Mouse (Mus musculus) hindbrain, postnatal 0 days (tissue): ENCODE results near the gene Cox17. TPM values are rescaled to one million over a fixed set of nuclear protein-coding genes. Genes with fewer than 3 reads are reported as not detected.

Experiments used
- ATAC-seq: fragments of 200-750 bp; cut with Nextera tagmentation; 2 replicates; pipeline ENCODE4 v1.8.0; 2017; ENCODE audit warnings: mild to moderate bottlenecking, moderate TSS enrichment, moderate library complexity
- DNase-seq: peaks from one replicate; pipeline ENCODE4 v3.0.0-alpha.2; 2015; ENCODE audit warnings: low spot score
- H3K27ac ChIP-seq: fragments of 300-500 bp; sonication (generic); 2 replicates; pipeline ENCODE4 v1.5.1; 2014; ENCODE audit warnings: mild to moderate bottlenecking
- H3K27me3 ChIP-seq: fragments of 300-500 bp; sonication (generic); 2 replicates; pipeline ENCODE4 v1.6.1; 2014; ENCODE audit warnings: low read length, mixed read lengths; ENCODE audit not compliant: insufficient read depth
- H3K36me3 ChIP-seq: fragments of 300-500 bp; sonication (generic); 2 replicates; pipeline ENCODE4 v1.6.1; 2014; ENCODE audit warnings: low read length, mixed read lengths; ENCODE audit not compliant: insufficient read depth
- H3K4me1 ChIP-seq: fragments of 300-500 bp; sonication (generic); 2 replicates; pipeline ENCODE4 v1.6.1; 2014; ENCODE audit warnings: antibody characterized with exemption, low read length, mixed read lengths; ENCODE audit not compliant: insufficient read depth
- H3K4me2 ChIP-seq: fragments of 300-500 bp; sonication (generic); 2 replicates; pipeline ENCODE4 v1.6.1; 2014; ENCODE audit warnings: low read depth, mild to moderate bottlenecking, low read length, moderate library complexity, mixed read lengths
- H3K4me3 ChIP-seq: fragments of 300-500 bp; sonication (generic); 2 replicates; pipeline ENCODE4 v1.5.1; 2014; ENCODE audit warnings: low read length
- H3K9ac ChIP-seq: fragments of 300-500 bp; sonication (generic); replicated peaks from 2 replicates; pipeline ENCODE4 v1.6.1; 2014; ENCODE audit warnings: mild to moderate bottlenecking, low read length, moderate library complexity, mixed read lengths
- H3K9me3 ChIP-seq: fragments of 300-500 bp; sonication (generic); 2 replicates; pipeline ENCODE4 v1.6.1; 2016; ENCODE audit warnings: low read length, mixed read lengths
- CTCF ChIP-seq: IDR thresholded peaks from 2 replicates; pipeline ENCODE4 v1.5.1; 2016; ENCODE audit warnings: antibody characterized with exemption, control low read depth, low read depth
- WGBS: fragments of 180-500 bp; shearing (Covaris S2); extraction: QIAGEN DNeasy Blood & Tissue Kit; methylation state at CpG from one replicate; pipeline ENCODE4 v1.1.7; 2014; 5-methylcytosine and 5-hydroxymethylcytosine counted together
- polyA plus RNA-seq: library from polyadenylated mRNA; unstranded; fragments of >200 nt; fragmentation: Nextera tagmentation; extraction: Ambion mirVana; gene quantifications from 2 replicates; pipeline ENCODE4 v1.2.1, GENCODE M21; 2015
- total RNA-seq: library from RNA; depleted of rRNA; stranded (reverse); fragments of >200 nt; gene quantifications from 2 replicates; pipeline ENCODE4 v1.2.3, GENCODE M21; 2014

Gene Cox17
- total and polyA plus RNA-seq, 2 experiments from 2014 or later, result 12.2 to 78.5 TPM

DNA sequence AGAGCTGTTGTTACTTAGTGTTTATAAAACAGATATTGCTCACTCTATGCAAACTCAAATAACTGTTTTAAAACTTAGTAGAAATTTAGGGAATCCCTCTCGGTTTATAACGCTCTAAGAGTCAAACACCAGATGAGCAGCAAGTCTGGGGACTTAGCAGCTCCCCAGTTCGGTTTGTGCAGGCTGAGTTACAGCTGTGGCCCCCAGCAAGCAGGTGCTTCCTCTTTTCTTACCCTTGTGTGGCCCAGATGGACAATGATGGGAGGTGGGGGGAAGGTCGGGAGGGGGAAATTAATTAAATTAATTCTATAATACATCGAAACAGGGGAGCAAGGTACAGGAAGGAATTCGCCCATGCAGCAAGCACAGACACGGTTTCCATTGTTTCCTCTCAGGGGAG, 39.1 kb upstream of the Cox17 start:
- TF ChIP-seq CTCF, result no peak
- no peak overlapping the region for H3K9ac ChIP-seq
- H3K36me3 ChIP-seq, result no peaks in the 10 kb centered on the region
- H3K4me1 ChIP-seq, result no peaks in the 10 kb centered on the region
- H3K4me3 ChIP-seq, result no peak overlapping the region
- H3K27ac ChIP-seq, result no peak overlapping the region
- no peaks in the 10 kb centered on the region for H3K27me3 ChIP-seq
- H3K9me3 ChIP-seq, result no peaks in the 10 kb centered on the region
- DNase-seq (no peak), ATAC-seq (no peak)
- H3K4me2 ChIP-seq, result no peak overlapping the region
- WGBS, result 47% methylated on average over 7 of the region's 7 CpGs

DNA sequence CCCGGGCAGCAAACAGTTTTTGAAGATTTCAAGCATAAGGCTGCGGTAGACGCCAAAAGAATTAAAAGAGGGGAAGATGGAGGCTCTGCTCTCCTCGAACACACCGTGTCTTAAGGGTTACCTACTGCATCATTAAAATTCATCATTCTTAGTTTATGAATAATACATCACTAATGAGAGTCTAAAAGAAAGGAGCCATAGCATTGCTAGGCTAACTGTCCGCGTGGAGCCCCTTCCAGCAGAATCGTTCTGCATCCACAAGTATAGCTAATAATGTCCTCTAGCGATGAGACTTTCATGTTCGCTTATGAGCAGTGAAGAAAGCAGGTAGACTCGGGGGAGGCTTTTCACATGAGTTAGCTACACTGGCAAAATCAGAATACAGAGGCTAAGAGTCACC, 38.6 kb upstream of the Cox17 start:
- H3K4me2 ChIP-seq, result no peak overlapping the region

DNA sequence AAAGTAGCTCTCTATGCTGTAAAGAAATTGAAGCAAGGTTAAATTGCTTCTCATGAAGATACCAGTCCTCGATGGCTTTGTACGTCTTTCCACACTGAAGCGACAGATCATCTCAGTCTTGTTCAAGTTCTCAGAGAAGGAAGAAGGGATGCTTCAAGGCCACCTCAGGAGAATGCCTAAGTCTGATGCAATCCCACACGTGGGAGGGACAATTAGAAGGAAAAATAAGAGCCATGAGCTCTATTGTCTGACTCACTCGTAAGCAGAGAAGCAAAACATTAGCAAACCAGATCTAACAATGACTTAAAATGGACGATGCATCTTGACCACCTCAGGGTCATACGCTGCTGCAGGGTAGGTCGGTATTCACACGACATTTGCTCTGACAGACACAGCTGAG, 28.3 kb upstream of the Cox17 start:
- ATAC-seq, result no peak
- H3K9me3 ChIP-seq, result no peaks in the 10 kb centered on the region
- no peak overlapping the region for H3K4me3 ChIP-seq
- no peak overlapping the region for H3K9ac ChIP-seq
- 76% methylated on average over 9 of the region's 9 CpGs for WGBS
- H3K4me1 ChIP-seq, result no peaks in the 10 kb centered on the region
- TF ChIP-seq CTCF, result no peak
- no peak for DNase-seq
- H3K4me2 ChIP-seq, result no peak overlapping the region
- H3K27me3 ChIP-seq, result no peaks in the 10 kb centered on the region
- no peak overlapping the region for H3K27ac ChIP-seq
- H3K36me3 ChIP-seq, result no peaks in the 10 kb centered on the region

More for the DNA sequence above, 38.6 kb upstream of the Cox17 start:
- TF ChIP-seq CTCF, result no peak
- H3K36me3 ChIP-seq, result no peaks in the 10 kb centered on the region
- no peaks in the 10 kb centered on the region for H3K9me3 ChIP-seq
- ATAC-seq (no peak), DNase-seq (peak; percentile 31)
- no peak overlapping the region for H3K27ac ChIP-seq
- no peaks in the 10 kb centered on the region for H3K4me1 ChIP-seq
- H3K27me3 ChIP-seq, result no peaks in the 10 kb centered on the region
- H3K9ac ChIP-seq, result 0 out of 2 replicates have a peak overlapping the region, but pooled peaks have one; percentile 21
- WGBS, result 50% methylated on average over 11 of the region's 11 CpGs
- H3K4me3 ChIP-seq, result no peak overlapping the region

DNA sequence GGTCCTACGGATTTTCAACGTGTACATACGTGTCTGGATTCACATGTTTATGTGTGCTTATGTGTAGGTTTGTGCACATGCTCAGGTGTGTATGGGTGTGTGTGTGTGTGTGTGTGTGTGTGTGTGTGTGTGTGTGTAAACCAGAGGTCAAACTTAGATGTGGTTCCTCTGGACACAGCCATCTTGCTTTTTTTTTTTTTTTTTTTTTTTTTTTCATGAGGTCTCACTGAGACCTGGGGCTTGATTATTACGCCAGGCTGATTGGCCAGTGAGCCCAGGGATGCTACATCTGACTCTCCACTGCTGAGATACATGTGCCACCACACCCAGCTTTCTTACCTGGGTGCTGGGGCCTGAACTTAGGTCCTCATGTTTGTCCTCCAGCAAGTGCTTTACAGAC, 27.7 kb upstream of the Cox17 start:
- Histone ChIP-seq H3K4me3 (no peak overlapping the region), H3K4me2 (no peak overlapping the region), H3K9ac (no peak overlapping the region), H3K9me3 (no peaks in the 10 kb centered on the region), H3K4me1 (no peaks in the 10 kb centered on the region), H3K27ac (no peak overlapping the region), H3K36me3 (no peaks in the 10 kb centered on the region), H3K27me3 (no peaks in the 10 kb centered on the region)
- no peak for ATAC-seq
- TF ChIP-seq CTCF, result no peak
- 92% methylated on average over 4 of the region's 4 CpGs for WGBS
- DNase-seq, result no peak

DNA sequence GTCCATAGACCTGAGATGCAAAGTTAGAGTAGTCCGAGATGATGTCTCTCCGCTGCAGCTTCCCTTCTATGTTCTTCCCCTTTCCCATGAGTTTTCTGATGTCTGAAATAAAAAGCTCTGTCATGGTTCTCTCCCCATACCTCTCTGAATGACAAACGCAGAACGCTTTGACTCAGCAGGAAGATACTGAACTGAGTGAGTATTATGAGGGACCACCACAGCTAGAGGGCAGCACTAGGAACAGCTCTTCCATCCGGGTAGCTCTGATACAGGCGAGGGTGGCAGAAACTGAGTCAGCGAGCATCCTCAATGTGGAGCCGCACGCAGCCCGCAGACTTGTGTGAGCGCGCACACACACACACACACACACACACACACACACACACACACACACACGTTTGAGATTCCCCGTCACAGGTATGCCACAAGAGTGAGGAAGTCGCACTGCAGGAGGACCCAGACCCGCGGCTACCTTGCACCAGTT, 25.3 kb upstream of the Cox17 start:
- H3K9ac ChIP-seq, result no peak overlapping the region

DNA sequence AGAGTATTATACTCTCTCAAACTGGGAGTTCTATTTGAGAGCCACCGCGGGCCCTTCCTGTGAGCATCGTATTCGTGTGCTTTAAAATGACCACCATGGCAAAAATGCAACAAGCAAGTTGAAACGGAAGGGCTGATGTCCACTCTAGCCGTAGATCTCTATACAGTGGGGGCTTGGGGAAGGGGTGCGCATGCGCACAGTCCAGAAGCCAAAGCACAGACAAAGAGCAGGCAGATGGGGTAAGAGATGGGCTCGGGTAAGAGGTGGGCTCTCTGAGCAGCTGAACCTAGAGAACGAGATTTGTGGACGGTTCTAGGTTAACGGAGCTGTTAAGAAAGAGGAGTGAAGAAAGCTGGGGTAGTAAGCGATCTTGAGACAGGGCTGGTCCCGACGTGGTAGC, 22.5 kb upstream of the Cox17 start:
- Histone ChIP-seq H3K36me3 (no peaks in the 10 kb centered on the region), H3K27me3 (no peaks in the 10 kb centered on the region), H3K4me1 (no peaks in the 10 kb centered on the region), H3K9ac (no peak overlapping the region), H3K9me3 (no peaks in the 10 kb centered on the region), H3K4me3 (no peak overlapping the region), H3K27ac (no peak overlapping the region), H3K4me2 (no peak overlapping the region)
- ATAC-seq (no peak), DNase-seq (no peak)
- 94% methylated on average over 15 of the region's 15 CpGs for WGBS
- no peak for TF ChIP-seq CTCF

More for the DNA sequence above, 25.3 kb upstream of the Cox17 start:
- peak overlapping the region; percentile 51 for H3K4me2 ChIP-seq
- H3K4me1 ChIP-seq, result no peaks in the 10 kb centered on the region
- H3K27me3 ChIP-seq, result no peaks in the 10 kb centered on the region
- no peaks in the 10 kb centered on the region for H3K9me3 ChIP-seq
- H3K4me3 ChIP-seq, result no peak overlapping the region
- WGBS, result 35% methylated on average over 17 of the region's 17 CpGs
- H3K27ac ChIP-seq, result no peak overlapping the region
- DNase-seq, result peak; percentile 85
- no peaks in the 10 kb centered on the region for H3K36me3 ChIP-seq
- ATAC-seq, result peak; percentile 90
- peak; percentile 79 for TF ChIP-seq CTCF

DNA sequence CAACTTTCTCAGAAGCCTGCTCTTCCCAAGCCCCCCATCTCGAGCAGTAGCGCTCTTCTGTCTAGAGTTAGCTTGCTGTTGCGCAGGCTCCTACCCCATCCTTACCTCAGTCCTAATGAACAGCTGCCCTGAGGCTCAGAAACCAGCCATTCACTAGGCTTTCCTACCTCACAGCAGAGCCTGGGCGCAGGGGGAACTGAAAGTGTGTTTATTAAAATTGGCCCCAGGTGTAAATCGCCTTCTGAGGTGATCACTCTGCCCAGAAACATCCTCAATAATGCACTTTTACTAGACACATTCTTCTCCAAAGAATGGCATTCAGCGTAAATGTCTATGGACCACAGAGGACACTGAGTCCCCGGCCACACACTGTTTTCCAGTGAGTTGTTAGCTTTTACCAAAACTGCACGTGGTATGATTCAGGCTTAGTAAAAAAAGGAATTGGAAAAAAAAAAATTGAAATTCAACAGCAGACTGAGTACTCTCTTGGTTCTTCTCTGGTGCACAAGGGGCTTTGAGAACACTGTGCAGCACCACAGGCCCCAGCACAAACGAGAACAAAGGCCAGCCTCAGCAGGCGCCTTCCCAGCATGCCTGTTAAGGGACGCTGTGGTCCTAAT, 19.9 kb upstream of the Cox17 start:
- 77% methylated on average over 11 of the region's 11 CpGs for WGBS
- Histone ChIP-seq H3K4me3 (no peak overlapping the region), H3K27me3 (no peaks in the 10 kb centered on the region), H3K27ac (no peak overlapping the region), H3K9me3 (no peaks in the 10 kb centered on the region), H3K9ac (no peak overlapping the region), H3K4me2 (no peak overlapping the region), H3K36me3 (no peaks in the 10 kb centered on the region), H3K4me1 (no peaks in the 10 kb centered on the region)
- no peak for ATAC-seq
- no peak for TF ChIP-seq CTCF
- no peak for DNase-seq
